Mouse (Mus musculus) limb, embryonic 14.5 days (tissue): ENCODE measurements around the gene Map4k4. TPM values are rescaled to one million over a fixed set of nuclear protein-coding genes. Genes with fewer than 3 reads are reported as not detected.

Experiments used
- ATAC-seq: fragments of 200-750 bp; cut with Nextera tagmentation; 2 replicates; pipeline ENCODE4 v1.8.0; 2017; ENCODE audit warnings: low read depth, moderate number of reproducible peaks, moderate TSS enrichment; ENCODE audit not compliant: low FRiP score
- DNase-seq: peaks from one replicate; pipeline ENCODE4 v3.0.0-alpha.2; 2015; ENCODE audit warnings: low spot score
- H3K27ac ChIP-seq: fragments of 300-500 bp; sonication (generic); replicated peaks from 2 replicates; pipeline ENCODE4 v1.5.1; 2014; ENCODE audit warnings: low read depth, mild to moderate bottlenecking, low read length, moderate library complexity, mixed read lengths
- H3K27me3 ChIP-seq: fragments of 300-500 bp; sonication (generic); 2 replicates; pipeline ENCODE4 v1.6.1; 2014; ENCODE audit warnings: low read length, mixed read lengths; ENCODE audit not compliant: control insufficient read depth, insufficient read depth
- H3K36me3 ChIP-seq: fragments of 300-500 bp; sonication (generic); 2 replicates; pipeline ENCODE4 v1.6.1; 2014; ENCODE audit warnings: mild to moderate bottlenecking, low read length, moderate library complexity, mixed read lengths; ENCODE audit not compliant: control insufficient read depth, insufficient read depth
- H3K4me1 ChIP-seq: fragments of 300-500 bp; sonication (generic); 2 replicates; pipeline ENCODE4 v1.6.1; 2014; ENCODE audit warnings: antibody characterized with exemption, low read length, mixed read lengths; ENCODE audit not compliant: control insufficient read depth, insufficient read depth
- H3K4me2 ChIP-seq: fragments of 300-500 bp; sonication (generic); replicated peaks from 2 replicates; pipeline ENCODE4 v1.6.1; 2014; ENCODE audit warnings: low read depth, mild to moderate bottlenecking, low read length, moderate library complexity; ENCODE audit not compliant: severe bottlenecking
- H3K4me3 ChIP-seq: fragments of 300-500 bp; sonication (generic); replicated peaks from 2 replicates; pipeline ENCODE4 v1.5.1; 2014; ENCODE audit warnings: low read length
- H3K9ac ChIP-seq: fragments of 300-500 bp; sonication (generic); 2 replicates; pipeline ENCODE4 v1.6.1; 2014; ENCODE audit warnings: mild to moderate bottlenecking, low read depth, low read length, moderate library complexity; ENCODE audit not compliant: severe bottlenecking
- H3K9me3 ChIP-seq: fragments of 300-500 bp; sonication (generic); 2 replicates; pipeline ENCODE4 v1.6.1; 2016; ENCODE audit warnings: low read length; ENCODE audit not compliant: control insufficient read depth
- POLR2A ChIP-seq: fragments of 200-500 bp; IDR thresholded peaks from 2 replicates; pipeline ENCODE4 v1.8.0; 2012; ENCODE audit warnings: inconsistent platforms, mild to moderate bottlenecking, moderate library complexity, borderline replicate concordance; ENCODE audit not compliant: insufficient read depth, insufficient read length; ENCODE audit errors: extremely low read depth
- WGBS: fragments of 180-500 bp; shearing (Covaris S2); extraction: QIAGEN DNeasy Blood & Tissue Kit; methylation state at CpG from one replicate; pipeline ENCODE4 v1.1.7; 2014; 5-methylcytosine and 5-hydroxymethylcytosine counted together
- polyA plus RNA-seq, 2 experiments: library from polyadenylated mRNA; depleted of rRNA in 1 of 2; stranded (reverse) in 1 of 2; unstranded in 1 of 2; fragments of >200 nt; fragmentation: Nextera tagmentation in 1 of 2; extraction: Ambion mirVana in 1 of 2; gene quantifications; 2 replicates each; pipeline versions ENCODE4 v1.2.1 to v1.2.3; 2012 to 2014

Map4k4 gene
- polyA plus RNA-seq, 2 experiments, result 40.4 to 221 TPM

GRCm38 (mm10) chr1:39976847-39977744, 76.4 kb downstream of the Map4k4 start:
- Histone ChIP-seq H3K9ac (no peak overlapping the region), H3K27ac (no peak overlapping the region), H3K27me3 (no peaks in the 10 kb centered on the region), H3K4me1 (no peaks in the 10 kb centered on the region; the same call in 1 of the 2 replicates), H3K4me2 (no peak overlapping the region), H3K9me3 (no peaks in the 10 kb centered on the region), H3K4me3 (no peak overlapping the region), H3K36me3 (peaks cover 80% of the 10 kb centered on the region)
- DNase-seq (peak; percentile 40), ATAC-seq (no peak)
- no peak for TF ChIP-seq POLR2A
- 79% methylated on average over 11 of the region's 11 CpGs for WGBS

GRCm38 (mm10) chr1:39978781-39979486, 78.2 kb downstream of the Map4k4 start:
- WGBS, result 88% methylated on average over 20 of the region's 20 CpGs

GRCm38 (mm10) chr1:39980314-39981290, 79.9 kb downstream of the Map4k4 start:
- H3K27ac ChIP-seq, result no peak overlapping the region
- no peak overlapping the region for H3K4me2 ChIP-seq
- H3K27me3 ChIP-seq, result no peaks in the 10 kb centered on the region
- H3K36me3 ChIP-seq, result peaks cover 90% of the 10 kb centered on the region
- H3K9me3 ChIP-seq, result no peaks in the 10 kb centered on the region
- H3K4me1 ChIP-seq, result no peaks in the 10 kb centered on the region
- no peak overlapping the region for H3K4me3 ChIP-seq
- ATAC-seq (no peak), DNase-seq (no peak)
- 83% methylated on average over 15 of the region's 15 CpGs for WGBS
- H3K9ac ChIP-seq, result no peak overlapping the region
- TF ChIP-seq POLR2A, result no peak

More at GRCm38 (mm10) chr1:39978781-39979486, 78.2 kb downstream of the Map4k4 start:
- ATAC-seq (no peak), DNase-seq (no peak)
- TF ChIP-seq POLR2A, result no peak
- Histone ChIP-seq H3K4me3 (no peak overlapping the region), H3K4me1 (no peaks in the 10 kb centered on the region), H3K27me3 (no peaks in the 10 kb centered on the region), H3K9ac (no peak overlapping the region), H3K4me2 (no peak overlapping the region), H3K27ac (no peak overlapping the region), H3K9me3 (no peaks in the 10 kb centered on the region), H3K36me3 (peaks cover 92% of the 10 kb centered on the region)

- WGBS, result 88% methylated on average over 3 of the region's 3 CpGs
- no peaks in the 10 kb centered on the region for H3K9me3 ChIP-seq
- H3K27me3 ChIP-seq, result no peaks in the 10 kb centered on the region
- H3K4me1 ChIP-seq, result no peaks in the 10 kb centered on the region
- H3K4me2 ChIP-seq, result no peak overlapping the region
- TF ChIP-seq POLR2A, result no peak
- H3K36me3 ChIP-seq, result peaks cover 91% of the 10 kb centered on the region
- ATAC-seq, result no peak
- no peak overlapping the region for H3K9ac ChIP-seq
- no peak overlapping the region for H3K4me3 ChIP-seq
- DNase-seq, result no peak
- no peak overlapping the region for H3K27ac ChIP-seq
These were observed 81.3 kb downstream of the Map4k4 start for GRCm38 (mm10) chr1:39981970-39982369.
